Mouse (Mus musculus) ovary, postnatal 14 days (tissue): ENCODE measurements around the gene Mark3.
"Not testable (repeated sequence)": the region's sequence is repeated elsewhere in the genome, so short reads cannot be mapped to it uniquely, and the experiment has no call there.

Experiments
- DNase-seq: peaks from one replicate; pipeline ENCODE4 v3.0.0; 2022; ENCODE audit warnings: low spot score

Gene Mark3

GRCm38 (mm10) chr12:111652953-111653352 is 78.6 kb downstream of the Mark3 start:
- no peak for DNase-seq

- DNase-seq, result peak; percentile 63
These were observed 79.1 kb downstream of the Mark3 start for GRCm38 (mm10) chr12:111653434-111653833.

DNA sequence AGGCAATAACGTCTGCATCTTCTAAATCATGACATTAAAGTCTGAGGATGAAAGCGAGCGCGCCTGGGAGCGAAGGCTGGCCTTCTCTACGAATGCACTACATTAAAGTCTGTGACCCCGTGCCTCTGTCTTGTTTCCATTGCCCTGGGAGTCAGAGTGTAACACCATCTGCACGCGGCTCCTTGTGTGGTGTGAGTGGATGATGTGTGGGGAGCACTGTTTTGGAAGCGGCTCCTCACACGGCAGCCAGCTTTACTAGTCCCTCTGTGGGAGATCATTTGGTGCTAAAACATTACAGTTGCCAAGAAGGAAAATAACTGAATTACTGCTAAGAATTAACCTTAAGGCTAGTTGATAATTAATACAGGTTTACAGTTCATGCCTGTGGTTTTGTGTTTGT is 81.4 kb downstream of the Mark3 start:
- no peak for DNase-seq

DNA sequence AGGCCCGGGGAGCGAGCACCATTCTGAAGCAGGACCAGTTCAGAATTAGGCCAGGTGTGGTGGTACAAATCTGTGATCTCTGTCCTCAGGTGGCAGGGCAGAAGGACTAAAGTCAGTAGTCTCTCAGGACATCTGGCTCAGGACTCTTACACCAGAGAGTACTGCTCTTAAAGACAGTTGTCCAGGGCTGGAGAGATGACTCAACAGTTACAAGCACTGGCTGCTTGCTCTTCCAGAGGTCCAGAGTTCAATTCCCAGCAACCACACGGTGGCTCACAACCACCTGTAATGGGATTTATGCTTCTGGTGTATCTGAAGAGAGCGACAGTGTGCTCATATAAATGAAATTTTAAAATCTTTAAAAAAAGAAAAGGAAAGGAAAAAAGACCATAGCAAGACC is 85.0 kb downstream of the Mark3 start:
- no peak for DNase-seq

DNA sequence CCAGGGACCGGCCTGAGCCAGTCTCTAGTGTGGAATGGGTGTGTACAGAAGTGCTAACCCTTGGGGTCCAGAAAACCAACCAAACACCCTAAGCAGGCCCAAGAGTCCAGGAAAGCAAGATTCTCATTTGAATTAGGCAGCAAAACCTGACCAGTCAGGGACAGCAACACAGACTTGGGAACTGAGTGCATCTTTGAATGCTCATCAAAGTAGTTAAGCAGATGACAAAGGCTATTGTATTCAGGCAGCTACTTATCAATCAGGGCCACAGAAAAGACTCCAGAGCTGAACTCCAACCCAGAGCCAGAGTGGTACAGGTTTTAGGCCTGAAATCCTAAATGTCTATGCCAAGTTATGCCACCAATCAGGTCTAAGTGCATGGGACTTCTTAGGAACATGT is 86.3 kb downstream of the Mark3 start:
- no peak for DNase-seq

DNA sequence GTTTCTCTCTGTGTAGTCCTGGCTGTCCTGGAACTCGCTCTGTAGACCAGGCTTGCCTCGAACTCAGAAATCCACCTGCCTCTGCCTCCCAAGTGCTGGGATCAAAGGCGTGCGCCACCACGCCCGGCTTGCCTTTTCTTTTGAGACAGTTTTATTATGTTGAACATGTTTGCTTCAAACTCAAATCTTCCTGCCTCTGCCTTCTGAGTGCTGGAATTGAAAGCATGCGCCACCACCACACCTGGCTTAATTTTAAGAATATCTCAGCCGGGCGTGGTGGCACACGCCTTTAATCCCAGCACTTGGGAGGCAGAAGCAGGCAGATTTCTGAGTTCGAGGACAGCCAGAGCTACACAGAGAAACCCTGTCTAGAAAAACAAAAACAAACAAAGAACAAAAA is 87.2 kb downstream of the Mark3 start:
- DNase-seq, result not testable (repeated sequence)

GRCm38 (mm10) chr12:111663228-111664143 is 89.2 kb downstream of the Mark3 start:
- DNase-seq, result no peak

GRCm38 (mm10) chr12:111664144-111664634 is 89.9 kb downstream of the Mark3 start:
- DNase-seq, result no peak

DNA sequence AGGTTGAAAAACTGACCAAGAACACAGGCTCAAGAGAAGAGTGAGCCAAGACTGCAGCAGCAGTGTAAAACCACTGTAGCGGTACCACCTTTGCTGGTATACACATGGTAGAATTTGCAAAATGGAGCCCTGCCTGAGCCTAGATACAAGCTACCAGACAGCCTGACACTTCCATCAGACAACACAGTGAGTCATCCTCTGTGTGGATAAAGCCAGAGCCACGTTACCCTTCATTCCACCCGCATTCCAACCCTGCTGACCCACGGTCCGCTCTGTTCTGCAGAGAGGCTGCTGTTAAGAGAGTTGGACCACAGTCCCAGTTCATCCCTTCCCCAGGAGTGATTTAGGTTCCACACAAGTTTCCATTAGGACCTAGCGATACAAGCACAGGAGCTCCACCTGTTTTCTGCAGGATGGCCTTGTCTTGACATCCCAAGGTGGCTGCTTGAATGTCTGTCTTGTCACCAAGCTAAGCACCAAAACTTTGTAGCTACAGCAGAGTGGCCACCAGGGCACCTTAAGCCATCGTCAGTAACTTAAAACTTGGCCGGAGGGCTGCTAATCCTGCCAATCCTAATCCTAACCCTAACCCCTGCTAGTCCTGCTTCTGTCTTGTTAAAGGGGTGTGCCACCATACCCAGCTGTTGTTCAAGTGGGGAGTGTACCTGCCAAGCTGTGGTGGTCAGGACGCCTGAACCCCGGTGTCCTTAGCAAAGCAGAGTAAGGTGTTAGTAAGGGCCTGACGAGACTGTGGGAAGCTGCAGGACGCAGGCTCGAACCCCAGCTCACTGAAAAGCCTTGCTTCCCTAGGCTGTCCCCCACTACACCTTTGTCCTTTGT is 90.9 kb downstream of the Mark3 start:
- DNase-seq, result no peak

GRCm38 (mm10) chr12:111666380-111666779 is 92.1 kb downstream of the Mark3 start:
- DNase-seq, result no peak

- DNase-seq, result no peak
These were observed 93.1 kb downstream of the Mark3 start for GRCm38 (mm10) chr12:111667421-111667820.

DNA sequence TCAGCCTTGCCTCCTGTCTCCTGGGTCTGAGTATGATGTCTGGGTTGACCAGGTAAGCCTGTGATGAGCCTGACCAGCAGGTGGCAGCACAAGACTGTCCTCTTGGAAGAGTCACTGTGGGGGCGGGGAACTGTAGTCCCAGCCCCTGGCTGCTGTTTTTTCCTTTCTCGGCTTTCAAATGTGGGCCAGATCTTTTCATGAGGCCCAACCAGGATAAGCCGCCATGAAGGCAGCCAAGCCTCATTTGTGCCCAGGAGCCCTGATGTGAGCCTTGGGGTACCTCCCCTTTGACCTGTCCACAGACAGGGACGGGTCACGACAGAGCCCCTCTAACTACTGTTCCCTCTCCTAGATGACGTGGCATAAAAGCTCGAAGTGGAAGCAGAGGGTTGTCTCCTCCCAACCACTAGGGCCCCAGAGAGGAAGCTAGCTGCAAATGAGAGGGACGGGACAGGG is 94.2 kb downstream of the Mark3 start:
- peak; percentile 98 for DNase-seq

DNA sequence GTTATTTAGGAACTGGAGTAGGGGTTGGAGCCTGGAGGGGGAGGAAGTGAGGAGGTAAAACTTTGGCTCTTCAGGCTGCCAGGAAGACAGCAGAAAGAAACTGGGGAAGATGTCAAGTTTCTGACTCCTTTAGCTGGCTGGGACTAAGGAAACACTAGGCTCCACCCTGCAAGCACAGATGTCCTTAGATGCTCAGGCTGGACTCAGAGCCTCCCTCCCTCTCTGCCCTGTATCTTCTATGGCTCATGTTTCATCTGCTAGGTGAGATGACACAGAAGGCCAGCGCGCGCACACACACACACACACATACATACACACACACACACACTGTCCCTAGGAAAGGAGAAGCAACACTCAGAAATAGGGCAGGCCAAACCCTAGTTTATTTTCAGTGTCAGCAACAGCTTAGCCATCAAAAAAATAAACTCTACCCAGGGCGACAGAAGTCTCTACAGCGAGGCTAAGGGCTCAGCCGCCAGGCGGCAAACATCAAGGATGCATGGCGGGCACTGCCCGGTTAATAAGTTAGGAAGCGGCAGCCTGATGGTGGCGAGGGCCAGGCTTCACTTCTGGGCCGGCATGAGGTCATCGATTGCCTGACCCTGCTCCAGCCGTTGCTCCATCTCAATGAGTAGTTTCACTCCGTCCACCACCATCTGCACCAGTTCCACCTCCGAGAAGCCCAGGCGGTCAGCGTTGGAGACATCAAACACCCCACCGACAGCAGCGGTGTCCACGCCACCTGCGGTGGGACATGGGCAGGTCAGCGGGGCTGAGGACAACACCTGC is 94.9 kb downstream of the Mark3 start:
- DNase-seq, result no peak

DNA sequence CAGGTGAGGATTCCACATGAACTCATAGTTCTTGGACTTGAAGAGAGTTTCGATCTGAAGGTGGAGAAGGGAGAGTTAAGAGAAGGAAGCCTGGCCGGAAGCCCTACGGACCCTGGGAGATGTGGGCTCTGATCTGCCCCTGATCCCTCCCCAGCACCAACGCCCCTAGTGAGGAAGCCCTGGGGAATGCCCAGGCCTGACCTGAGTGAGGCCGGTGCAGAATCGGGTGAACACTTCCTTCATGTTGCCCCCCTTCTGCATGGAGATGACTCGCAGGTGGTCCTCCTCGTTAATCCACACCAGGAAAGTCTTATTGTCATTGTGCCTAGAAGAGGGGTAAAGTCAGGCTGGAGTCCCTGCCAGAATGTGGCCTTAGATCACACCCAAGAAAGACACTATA is 95.6 kb downstream of the Mark3 start:
- DNase-seq, result no peak

DNA sequence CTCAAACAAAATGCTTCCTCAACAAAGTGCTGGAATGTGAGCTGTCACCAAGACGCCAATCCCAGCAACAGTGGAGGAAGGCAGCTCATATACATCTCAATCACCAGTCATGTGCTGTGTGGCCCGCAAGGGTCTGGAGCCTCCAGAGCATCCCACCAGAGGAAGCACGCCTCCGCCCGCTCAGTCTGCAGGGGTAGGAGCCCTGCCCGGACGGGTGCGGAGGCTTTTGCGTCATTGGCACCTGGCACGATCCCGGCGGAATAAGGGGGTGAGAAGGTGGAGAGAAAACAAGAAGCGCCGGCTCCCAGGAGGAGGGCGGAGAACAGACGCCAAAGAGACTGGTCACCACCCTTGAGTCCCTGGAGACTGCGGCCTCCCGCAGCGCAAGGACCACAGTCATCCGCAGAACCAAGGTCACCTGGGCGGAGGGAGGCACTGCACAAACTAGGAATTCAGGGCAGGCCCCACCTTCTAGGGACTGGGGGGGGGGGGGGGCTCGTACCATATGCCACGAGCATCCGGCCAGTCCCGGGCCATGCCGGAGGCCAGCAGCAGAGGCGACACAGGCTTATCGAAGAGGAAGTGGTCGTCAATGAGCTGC is 96.1 kb downstream of the Mark3 start:
- DNase-seq, result no peak

GRCm38 (mm10) chr12:111670976-111671375 is 96.7 kb downstream of the Mark3 start:
- no peak for DNase-seq

- DNase-seq, result no peak
These were observed 97.1 kb downstream of the Mark3 start for GRCm38 (mm10) chr12:111671431-111671902.

- peak; percentile 73 for DNase-seq
These were observed 97.9 kb downstream of the Mark3 start, which contains the start of gene Ckb for GRCm38 (mm10) chr12:111672176-111672575. Gene Ckb (minus strand): TSS chr12:111672338.

DNA sequence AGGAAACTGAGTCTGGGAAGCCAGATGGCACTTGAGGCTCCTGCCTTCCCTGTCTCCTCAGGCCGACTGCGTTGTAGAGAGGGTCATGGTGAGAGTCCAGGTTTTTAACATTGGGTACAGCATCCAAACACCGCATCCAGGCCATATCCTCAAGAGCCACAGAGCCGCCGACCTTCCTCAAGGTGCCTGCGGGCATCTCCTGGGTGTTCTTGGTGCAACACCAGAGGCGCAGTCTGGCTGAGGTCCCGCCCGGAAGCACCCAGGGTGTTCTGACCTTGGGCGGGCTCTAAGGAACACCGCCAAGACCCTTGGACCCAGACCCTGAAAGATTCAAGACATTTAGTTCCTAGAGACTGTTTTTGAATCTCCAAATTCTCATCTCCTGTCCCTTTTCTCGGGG is 98.3 kb downstream of the Mark3 start:
- DNase-seq, result no peak

- DNase-seq, result no peak
These were observed 100.6 kb downstream of the Mark3 start for GRCm38 (mm10) chr12:111674850-111675486.
